ENCODE assay signal across 12 mouse cellular contexts in genomic region chr11:68176550-68176949, GRCm38 (mm10).
DNase-seq lines count a peak whose midpoint lies in the region; ATAC-seq and TF ChIP-seq lines count a peak whose summit lies in the region.
"Had no signal": no experiment of that assay in that cellular context is flagged by ENCODE, and none has a peak within 500 bp of the region (broad histone marks: within the 10 kb centered on the region; RNA-seq: fewer than 3 reads in every experiment).

No protein-coding gene starts in this region.

- DNase-seq in heart, embryonic 10.5 days (ENCODE audit: low spot score), result no peak
- DNase-seq in ES-CJ7 (ENCODE audit: low read depth, low spot score), result peak; percentile 34
- DNase-seq in forelimb bud, embryonic 11.5 days (ENCODE audit: low read depth, low spot score), result peak; percentile 49
- DNase-seq in cerebellum, adult 11-12 months, result no peak
- no peak for DNase-seq in ovary, postnatal 36 days (ENCODE audit: low spot score)
- no peak for DNase-seq in cerebellum, postnatal 10 days
- DNase-seq: kidney, postnatal 10 days; liver had no signal

- 65% methylated on average over 4 of the region's 4 CpGs for WGBS in heart, embryonic 10.5 days
- WGBS in heart, embryonic 11.5 days (ENCODE audit: insufficient replicate concordance), result 64% methylated on average over 4 of the region's 4 CpGs

- no peaks in the 10 kb centered on the region for H3K27me3 ChIP-seq in heart, embryonic 10.5 days (ENCODE audit: insufficient read depth, poor library complexity, severe bottlenecking)
- no peaks in the 10 kb centered on the region for H3K27me3 ChIP-seq in heart, embryonic 11.5 days (ENCODE audit: control insufficient read depth, insufficient read depth, low read length)
- no peaks in the 10 kb centered on the region for H3K27me3 ChIP-seq in myocyte (ENCODE audit: control insufficient read depth, insufficient read depth, insufficient read length)
- H3K27me3 ChIP-seq: hindbrain, embryonic 13.5 days had no signal

- TF ChIP-seq POLR2A in myocyte (IDR thresholded peaks at IDR 0.05; ENCODE audit: insufficient read length, low read depth), result no peak

- H3K9ac ChIP-seq in heart, embryonic 11.5 days (ENCODE audit: low read depth, low read length), result no peak overlapping the region
- H3K9ac ChIP-seq: hindbrain, embryonic 13.5 days had no signal

- H3ac ChIP-seq in myocyte (ENCODE audit: control insufficient read depth, insufficient read length), result no peak overlapping the region

- peaks cover 16% of the 10 kb centered on the region; the same call in 1 of the 2 replicates for H3K4me1 ChIP-seq in heart, embryonic 10.5 days
- no peaks in the 10 kb centered on the region; the same call in 1 of the 2 replicates for H3K4me1 ChIP-seq in heart, embryonic 11.5 days (ENCODE audit: control insufficient read depth, insufficient read depth, low read length)

- H3K79me2 ChIP-seq in myocyte (ENCODE audit: control insufficient read depth, insufficient read depth), result no peaks in the 10 kb centered on the region

- H3K36me3 ChIP-seq in heart, embryonic 10.5 days, result no peaks in the 10 kb centered on the region
- H3K36me3 ChIP-seq in heart, embryonic 11.5 days (ENCODE audit: control insufficient read depth, insufficient read depth, low read length), result no peaks in the 10 kb centered on the region
- no peaks in the 10 kb centered on the region for H3K36me3 ChIP-seq in myocyte (ENCODE audit: control insufficient read depth, insufficient read depth)
- H3K36me3 ChIP-seq: hindbrain, embryonic 13.5 days had no signal

- H3K27ac ChIP-seq in heart, embryonic 10.5 days, result 0 out of 2 replicates have a peak overlapping the region, but pooled peaks have one; percentile 29
- H3K27ac ChIP-seq in heart, embryonic 11.5 days (ENCODE audit: low read depth, low read length), result no peak overlapping the region
- H3K27ac ChIP-seq: hindbrain, embryonic 13.5 days had no signal

- ATAC-seq in heart, embryonic 11.5 days (replicated peaks; ENCODE audit: insufficient number of reproducible peaks, low FRiP score, low TSS enrichment), result no peak
- ATAC-seq: activated CD4-positive, CD25-positive, alpha-beta regulatory T cell, adult 4 months had no signal

- H3K9me3 ChIP-seq in heart, embryonic 10.5 days, result no peaks in the 10 kb centered on the region
- no peaks in the 10 kb centered on the region for H3K9me3 ChIP-seq in heart, embryonic 11.5 days (replicated peaks; ENCODE audit: control insufficient read depth, low read length)
- H3K9me3 ChIP-seq: hindbrain, embryonic 13.5 days had no signal

- no peak overlapping the region for H3K4me2 ChIP-seq in heart, embryonic 11.5 days
- no peak overlapping the region for H3K4me2 ChIP-seq in myocyte (ENCODE audit: low read depth)
- H3K4me2 ChIP-seq: hindbrain, embryonic 13.5 days had no signal

- H3K4me3 ChIP-seq in heart, embryonic 10.5 days, result no peak overlapping the region
- no peak overlapping the region for H3K4me3 ChIP-seq in heart, embryonic 11.5 days (ENCODE audit: low read depth, low read length)
- H3K4me3 ChIP-seq in myocyte, result no peak overlapping the region
- H3K4me3 ChIP-seq: hindbrain, embryonic 13.5 days had no signal

TF ChIP-seq in myocyte, 11 proteins besides CTCF, POLR2A, EP300 and RAD21:
- TF ChIP-seq SRF (IDR thresholded peaks at IDR 0.05; ENCODE audit: control insufficient read depth, insufficient read length, low read depth) (peak; percentile 89), POLR2AphosphoS2 (IDR thresholded peaks at IDR 0.05; ENCODE audit: insufficient read length, low read depth) (no peak), USF1 (IDR thresholded peaks at IDR 0.05; ENCODE audit: low read depth) (no peak), TCF3 (IDR thresholded peaks at IDR 0.05; ENCODE audit: insufficient read length, low read depth) (no peak), MYOD1 (IDR thresholded peaks at IDR 0.05; ENCODE audit: control insufficient read depth in 1 of 3, insufficient read length in 2 of 3, low read depth in 2 of 3) (no peak)

Comparison
In these comparisons a context has a peak if more than half of its experiments do, and no peak if none do; other contexts are left out.
1. DNase-seq: peak in ES-CJ7 (single experiment) and forelimb bud, embryonic 11.5 days (single experiment); none in heart, embryonic 10.5 days (single experiment), cerebellum, adult 11-12 months (single experiment), ovary, postnatal 36 days (single experiment) and cerebellum, postnatal 10 days (0 of 2).